10 mouse cellular contexts compared by ENCODE assay signal in genomic region chr4:62515490-62515889, GRCm38 (mm10). TPM values are rescaled to one million over a fixed set of nuclear protein-coding genes. Genes with fewer than 3 reads are reported as not detected.
A peak's percentile ranks its signal among the peaks of the same experiment; 100 is the strongest.
DNase-seq lines count a peak whose midpoint lies in the region; ATAC-seq and TF ChIP-seq lines count a peak whose summit lies in the region.
"Had no signal": no experiment of that assay in that cellular context is flagged by ENCODE, and none has a peak within 500 bp of the region (broad histone marks: within the 10 kb centered on the region; RNA-seq: fewer than 3 reads in every experiment).

No protein-coding gene starts in this region.

- DNase-seq in cerebellum, adult 11-12 months: peak; percentile 59
- DNase-seq in cerebellum, postnatal 4 days (ENCODE audit: low spot score in 2 of 2): no peak
- no peak for DNase-seq in kidney, postnatal 0 days (ENCODE audit: low spot score)
- DNase-seq in lung, postnatal 0 days (ENCODE audit: low spot score): no peak
- DNase-seq in thymus, postnatal 25 days: no peak
- DNase-seq in left cerebral cortex, postnatal 25 days (ENCODE audit: low spot score in 2 of 2): no peak

- 0 out of 2 replicates have a peak overlapping the region, but pooled peaks have one; percentile 7 for H3K4me2 ChIP-seq in kidney, postnatal 0 days (ENCODE audit: low read length)
- H3K4me2 ChIP-seq in kidney, embryonic 14.5 days (replicated peaks; ENCODE audit: low read depth, low read length): no peak overlapping the region
- peak overlapping the region; percentile 25 for H3K4me2 ChIP-seq in lung, postnatal 0 days (replicated peaks; ENCODE audit: low read depth, low read length)

- 60% methylated on average over 3 of the region's 3 CpGs for WGBS in kidney, postnatal 0 days
- 74% methylated on average over 3 of the region's 3 CpGs for WGBS in kidney, embryonic 14.5 days
- 34% methylated on average over 3 of the region's 3 CpGs for WGBS in lung, postnatal 0 days

- H3K4me1 ChIP-seq in kidney, postnatal 0 days (replicated peaks; ENCODE audit: insufficient read depth, low read length): peaks cover 38% of the 10 kb centered on the region
- H3K4me1 ChIP-seq in kidney, embryonic 14.5 days (ENCODE audit: control insufficient read depth, insufficient read depth, low read length): peaks cover 38% of the 10 kb centered on the region
- peaks cover 22% of the 10 kb centered on the region for H3K4me1 ChIP-seq in lung, postnatal 0 days (ENCODE audit: insufficient read depth, low read depth, low read length)

- no peak overlapping the region for H3K4me3 ChIP-seq in kidney, postnatal 0 days (replicated peaks; ENCODE audit: low read depth, low read length)
- no peak overlapping the region for H3K4me3 ChIP-seq in kidney, embryonic 14.5 days (ENCODE audit: low read length)
- H3K4me3 ChIP-seq in lung, postnatal 0 days (ENCODE audit: low read depth, low read length): no peak overlapping the region
- H3K4me3 ChIP-seq: limb, embryonic 12.5 days had no signal

- TF ChIP-seq EP300 in lung, postnatal 0 days (IDR thresholded peaks at IDR 0.05): no peak

- peak overlapping the region; percentile 1; the same call in 1 of the 2 replicates for H3K9ac ChIP-seq in kidney, postnatal 0 days (ENCODE audit: low read depth, low read length)
- H3K9ac ChIP-seq in kidney, embryonic 14.5 days (ENCODE audit: low read depth, low read length): no peak overlapping the region
- 0 out of 2 replicates have a peak overlapping the region, but pooled peaks have one; percentile 3 for H3K9ac ChIP-seq in lung, postnatal 0 days (replicated peaks; ENCODE audit: low read depth)
- H3K9ac ChIP-seq: limb, embryonic 12.5 days had no signal

- peak overlapping the region; percentile 81 for H3K27ac ChIP-seq in kidney, postnatal 0 days
- no peak overlapping the region for H3K27ac ChIP-seq in kidney, embryonic 14.5 days (ENCODE audit: low read depth, low read length)
- peak overlapping the region; percentile 89 for H3K27ac ChIP-seq in lung, postnatal 0 days (ENCODE audit: low read length)
- H3K27ac ChIP-seq: limb, embryonic 12.5 days had no signal

- no peaks in the 10 kb centered on the region for H3K9me3 ChIP-seq in kidney, postnatal 0 days (replicated peaks; ENCODE audit: low read length)
- H3K9me3 ChIP-seq in kidney, embryonic 14.5 days (ENCODE audit: control insufficient read depth, low read length): no peaks in the 10 kb centered on the region
- no peaks in the 10 kb centered on the region for H3K9me3 ChIP-seq in lung, postnatal 0 days (ENCODE audit: low read length)
- H3K9me3 ChIP-seq: limb, embryonic 12.5 days had no signal

- H3K27me3 ChIP-seq in kidney, postnatal 0 days (ENCODE audit: insufficient read depth, low read length): no peaks in the 10 kb centered on the region
- no peaks in the 10 kb centered on the region for H3K27me3 ChIP-seq in kidney, embryonic 14.5 days (ENCODE audit: control insufficient read depth, insufficient read depth, low read length)
- H3K27me3 ChIP-seq in lung, postnatal 0 days (replicated peaks; ENCODE audit: insufficient read depth, low read length): no peaks in the 10 kb centered on the region
- H3K27me3 ChIP-seq: limb, embryonic 12.5 days had no signal

- peaks cover 24% of the 10 kb centered on the region for H3K36me3 ChIP-seq in kidney, postnatal 0 days (ENCODE audit: insufficient read depth, low read length)
- H3K36me3 ChIP-seq in kidney, embryonic 14.5 days (ENCODE audit: control insufficient read depth, insufficient read depth, low read length): peaks cover 37% of the 10 kb centered on the region
- peaks cover 22% of the 10 kb centered on the region; the same call in 1 of the 2 replicates for H3K36me3 ChIP-seq in lung, postnatal 0 days (ENCODE audit: insufficient read depth, low read length)

- no peak for TF ChIP-seq CTCF in kidney, postnatal 0 days (IDR thresholded peaks at IDR 0.05; ENCODE audit: low read depth)
- no peak for TF ChIP-seq CTCF in lung, postnatal 0 days (IDR thresholded peaks at IDR 0.05)

- ATAC-seq in kidney, postnatal 0 days (replicated peaks; ENCODE audit: low FRiP score, low read depth): no peak
- ATAC-seq in kidney, embryonic 14.5 days (ENCODE audit: low FRiP score, low TSS enrichment): no peak
- peak; percentile 34; the same call in 1 of the 2 replicates for ATAC-seq in erythroblast, adult 5-6 weeks (replicated peaks; ENCODE audit: low FRiP score, poor library complexity, severe bottlenecking)
- ATAC-seq in lung, postnatal 0 days: no peak

- intact Hi-C loops in left cerebral cortex, postnatal 25 days (cut with DNase I): loop anchor here (5.0 kb wide), 1 partner anchor 108 kb away; the partner anchor contains the start of genes Cdc26 and Prpf4

RNA-seq across cellular contexts. Expression of gene Alad, which starts 4.2 kb away (rescaled TPM):
- 109 and 119 TPM in 2 replicates for polyA plus RNA-seq in kidney, postnatal 0 days (2015; fragmentation: Nextera tagmentation; extraction: Ambion mirVana)
- polyA plus RNA-seq in kidney, embryonic 14.5 days (2014; fragmentation: Nextera tagmentation; extraction: Ambion mirVana): 107 and 108 TPM in 2 replicates
- total RNA-seq in erythroblast, adult 5-6 weeks (2015; ENCODE audit: low replicate concordance): 105 and 125 TPM in 2 replicates
- 81.9 and 128 TPM in 2 replicates for total RNA-seq in erythroblast, adult 5-6 weeks (2017; ENCODE audit: low replicate concordance)
- polyA plus RNA-seq in lung, postnatal 0 days (2015; fragmentation: Nextera tagmentation; extraction: Ambion mirVana): 110 and 111 TPM in 2 replicates
- 10 to 100 TPM; 25.4 to 30.8 TPM for total RNA-seq in left cerebral cortex, postnatal 25 days (2021)

RNA-seq across cellular contexts. Expression of gene Pole3, which starts 9.4 kb away (rescaled TPM):
- 62.0 and 71.2 TPM in 2 replicates for polyA plus RNA-seq in kidney, postnatal 0 days (2015; fragmentation: Nextera tagmentation; extraction: Ambion mirVana)
- polyA plus RNA-seq in kidney, embryonic 14.5 days (2014; fragmentation: Nextera tagmentation; extraction: Ambion mirVana): 89.5 and 104 TPM in 2 replicates
- total RNA-seq in erythroblast, adult 5-6 weeks (2015; ENCODE audit: low replicate concordance): 21.3 and 30.7 TPM in 2 replicates
- 14.1 and 17.3 TPM in 2 replicates for total RNA-seq in erythroblast, adult 5-6 weeks (2017; ENCODE audit: low replicate concordance)
- polyA plus RNA-seq in lung, postnatal 0 days (2015; fragmentation: Nextera tagmentation; extraction: Ambion mirVana): 32.8 and 35.6 TPM in 2 replicates
- 10 to 100 TPM; 19.9 to 20.2 TPM for total RNA-seq in left cerebral cortex, postnatal 25 days (2021)

RNA-seq across cellular contexts. Expression of gene 4933430I17Rik, which starts 9.7 kb away (rescaled TPM):
- 0.45 and 0.46 TPM in 2 replicates for polyA plus RNA-seq in kidney, postnatal 0 days (2015; fragmentation: Nextera tagmentation; extraction: Ambion mirVana)
- polyA plus RNA-seq in kidney, embryonic 14.5 days (2014; fragmentation: Nextera tagmentation; extraction: Ambion mirVana): 0.49 and 1.0 TPM in 2 replicates
- total RNA-seq in erythroblast, adult 5-6 weeks (2015; ENCODE audit: low replicate concordance): not detected in 2 replicates
- not detected in 2 replicates for total RNA-seq in erythroblast, adult 5-6 weeks (2017; ENCODE audit: low replicate concordance)
- 0.12 and 0.21 TPM in 2 replicates for polyA plus RNA-seq in lung, postnatal 0 days (2015; fragmentation: Nextera tagmentation; extraction: Ambion mirVana)
- under 1 TPM; 0.37 to 0.53 TPM for total RNA-seq in left cerebral cortex, postnatal 25 days (2021)

RNA-seq across cellular contexts. Expression of gene Hdhd3, which starts 12.2 kb away (rescaled TPM):
- 16.0 and 17.7 TPM in 2 replicates for polyA plus RNA-seq in kidney, postnatal 0 days (2015; fragmentation: Nextera tagmentation; extraction: Ambion mirVana)
- polyA plus RNA-seq in kidney, embryonic 14.5 days (2014; fragmentation: Nextera tagmentation; extraction: Ambion mirVana): 16.4 and 16.8 TPM in 2 replicates
- total RNA-seq in erythroblast, adult 5-6 weeks (2015; ENCODE audit: low replicate concordance): not detected in 2 replicates
- 1.0 TPM in 1 of 2 replicates, not detected in the other for total RNA-seq in erythroblast, adult 5-6 weeks (2017; ENCODE audit: low replicate concordance)
- polyA plus RNA-seq in lung, postnatal 0 days (2015; fragmentation: Nextera tagmentation; extraction: Ambion mirVana): 15.0 and 18.3 TPM in 2 replicates
- 10 to 100 TPM in 1 of 2 experiments, 1 to 10 TPM in 1; 7.5 to 10.9 TPM for total RNA-seq in left cerebral cortex, postnatal 25 days (2021)
- total RNA-seq: neutrophil, adult 5-6 weeks had no signal

RNA-seq across cellular contexts. Expression of gene Bspry, which starts 35.6 kb away (rescaled TPM):
- polyA plus RNA-seq in kidney, postnatal 0 days (2015; fragmentation: Nextera tagmentation; extraction: Ambion mirVana): 38.2 and 38.9 TPM in 2 replicates
- polyA plus RNA-seq in kidney, embryonic 14.5 days (2014; fragmentation: Nextera tagmentation; extraction: Ambion mirVana): 16.8 and 25.8 TPM in 2 replicates
- not detected in 2 replicates for total RNA-seq in erythroblast, adult 5-6 weeks (2015; ENCODE audit: low replicate concordance)
- not detected in 2 replicates for total RNA-seq in erythroblast, adult 5-6 weeks (2017; ENCODE audit: low replicate concordance)
- 26.8 and 33.0 TPM in 2 replicates for polyA plus RNA-seq in lung, postnatal 0 days (2015; fragmentation: Nextera tagmentation; extraction: Ambion mirVana)
- total RNA-seq in left cerebral cortex, postnatal 25 days (2021): under 1 TPM; 0.34 to 0.53 TPM
